Mouse (Mus musculus) small intestine, adult 2 months (tissue): ENCODE measurements at regions not wholly inside any gene's neighbourhood (a gene's known extent, or its start where the extent isn't known, plus 50 kb on each side); places are given as distances from the start of the nearest gene placed in this dataset.
"Not testable (repeated sequence)": the region's sequence is repeated elsewhere in the genome, so short reads cannot be mapped to it uniquely, and the experiment has no call there.

ENCODE experiments used
- H3K27ac ChIP-seq: fragments of 200-500 bp; 2 replicates; pipeline ENCODE4 v1.5.1; 2012; ENCODE audit warnings: low read depth, low read length, control low read depth, inconsistent platforms; ENCODE audit not compliant: insufficient read depth
- H3K27me3 ChIP-seq: fragments of 200-500 bp; 2 replicates; pipeline ENCODE4 v1.6.1; 2012; ENCODE audit warnings: mild to moderate bottlenecking, moderate library complexity, low read length, inconsistent platforms; ENCODE audit not compliant: control insufficient read depth, insufficient read depth
- H3K36me3 ChIP-seq: fragments of 200-500 bp; 2 replicates; pipeline ENCODE4 v1.6.1; 2012; ENCODE audit warnings: mild to moderate bottlenecking, low read length, control low read depth, inconsistent platforms; ENCODE audit not compliant: control insufficient read depth, insufficient read depth
- H3K4me1 ChIP-seq: fragments of 200-500 bp; 2 replicates; pipeline ENCODE4 v1.6.1; 2012; ENCODE audit warnings: low read length, inconsistent platforms, mixed read lengths; ENCODE audit not compliant: control insufficient read depth, insufficient read depth, insufficient read length
- H3K4me3 ChIP-seq: fragments of 200-500 bp; 2 replicates; pipeline ENCODE4 v1.5.1; 2012; ENCODE audit warnings: low read depth, mild to moderate bottlenecking, control low read depth, inconsistent platforms, low read length, moderate library complexity
- CTCF ChIP-seq: fragments of 200-500 bp; IDR thresholded peaks from 2 replicates; pipeline ENCODE4 v1.5.1; 2012; ENCODE audit warnings: low read depth, mild to moderate bottlenecking, control low read depth, inconsistent platforms, low read length, moderate library complexity, mixed read lengths; ENCODE audit not compliant: insufficient replicate concordance, insufficient read length; ENCODE audit errors: extremely low read depth
- POLR2A ChIP-seq: fragments of 200-500 bp; IDR thresholded peaks from 2 replicates; pipeline ENCODE4 v1.6.1; 2012; ENCODE audit warnings: low read depth, mild to moderate bottlenecking, control low read depth, inconsistent platforms, low read length, moderate library complexity
- WGBS: fragments of 180-500 bp; shearing (Covaris S2); methylation state at CpG from one replicate; pipeline ENCODE4 v1.1.7; 2018; 5-methylcytosine and 5-hydroxymethylcytosine counted together

DNA sequence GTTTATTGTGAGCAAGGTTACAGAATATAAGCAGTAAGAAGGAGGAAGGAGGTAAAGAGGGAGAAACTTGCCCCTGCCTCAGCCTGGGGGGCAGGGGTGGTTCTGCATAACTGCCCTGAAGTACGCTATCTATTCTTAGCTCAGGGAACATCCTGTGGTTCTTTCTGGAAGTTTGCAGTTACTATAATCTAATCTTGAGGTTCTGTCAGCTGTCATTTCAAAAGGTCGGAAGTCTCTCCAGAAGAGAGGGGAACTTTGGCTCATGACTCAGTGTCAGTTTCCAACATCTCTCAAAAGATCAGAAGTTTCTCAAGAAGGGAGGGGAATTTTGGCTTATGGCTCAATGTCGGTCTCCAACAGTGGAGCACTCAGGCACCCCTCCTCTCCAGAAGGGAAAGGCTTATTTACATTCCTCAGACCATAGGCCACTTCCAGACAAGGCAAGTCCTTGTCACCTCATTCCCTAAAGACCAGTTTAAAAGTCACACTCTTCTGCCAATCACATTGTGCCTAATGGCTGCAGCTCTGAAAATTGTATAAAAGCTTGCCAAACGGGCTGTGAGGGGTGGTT, 328.9 kb downstream of the Impad1 start:
- Histone ChIP-seq H3K4me1 (no peaks in the 10 kb centered on the region), H3K27me3 (no peaks in the 10 kb centered on the region), H3K36me3 (no peaks in the 10 kb centered on the region), H3K4me3 (no peak overlapping the region), H3K27ac (no peak overlapping the region)
- TF ChIP-seq POLR2A, result no peak
- TF ChIP-seq CTCF, result no peak
- 58% methylated on average over 4 of the region's 4 CpGs for WGBS

DNA sequence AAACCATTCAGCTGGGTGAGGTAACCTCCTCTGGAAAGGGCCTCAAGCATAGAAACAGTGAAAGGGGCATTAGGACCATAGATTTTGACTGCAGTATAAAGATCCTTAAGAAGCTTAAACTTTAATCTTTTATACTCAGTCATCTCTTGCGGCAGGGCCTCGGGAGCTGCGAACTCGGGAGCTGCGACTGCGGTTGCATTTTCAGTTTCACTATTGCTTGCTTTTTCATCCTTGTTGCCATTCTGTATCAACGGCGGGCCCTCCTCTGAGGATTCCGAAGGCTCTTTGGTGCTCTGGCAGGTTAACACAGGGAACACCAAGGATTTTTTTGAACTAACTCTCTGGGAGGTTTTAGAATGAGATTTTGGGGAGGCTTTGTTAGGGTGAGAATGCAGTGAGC, 333.9 kb downstream of the Impad1 start:
- Histone ChIP-seq H3K4me1 (no peaks in the 10 kb centered on the region), H3K4me3 (no peak overlapping the region), H3K36me3 (no peaks in the 10 kb centered on the region), H3K27me3 (no peaks in the 10 kb centered on the region), H3K27ac (no peak overlapping the region)
- WGBS, result 85% methylated on average over 9 of the region's 9 CpGs
- TF ChIP-seq POLR2A, result no peak

DNA sequence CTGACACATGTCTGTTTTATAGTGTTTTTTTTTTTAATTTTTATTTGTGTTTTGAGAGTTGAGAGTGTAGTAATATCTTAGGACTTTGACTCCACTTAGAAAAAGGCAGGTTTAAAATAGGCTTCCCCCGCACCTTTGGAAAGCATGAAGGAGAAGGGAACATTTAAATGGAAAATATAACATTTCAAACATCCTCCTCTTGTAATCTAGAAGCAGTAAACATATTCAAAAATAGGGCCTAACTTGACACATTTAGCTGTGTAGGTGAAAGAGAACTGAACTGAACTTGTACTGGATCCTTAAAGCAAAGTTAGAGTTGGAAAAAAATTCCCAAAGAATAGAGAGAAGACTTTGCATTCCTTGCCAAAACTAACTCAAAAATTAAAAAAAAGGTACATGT, 343.1 kb downstream of the Impad1 start:
- Histone ChIP-seq H3K27me3 (no peaks in the 10 kb centered on the region), H3K27ac (no peak overlapping the region), H3K4me3 (no peak overlapping the region), H3K4me1 (no peaks in the 10 kb centered on the region), H3K36me3 (no peaks in the 10 kb centered on the region)
- 88% methylated on average over 1 of the region's 1 CpGs for WGBS
- TF ChIP-seq CTCF (no peak), POLR2A (no peak)

DNA sequence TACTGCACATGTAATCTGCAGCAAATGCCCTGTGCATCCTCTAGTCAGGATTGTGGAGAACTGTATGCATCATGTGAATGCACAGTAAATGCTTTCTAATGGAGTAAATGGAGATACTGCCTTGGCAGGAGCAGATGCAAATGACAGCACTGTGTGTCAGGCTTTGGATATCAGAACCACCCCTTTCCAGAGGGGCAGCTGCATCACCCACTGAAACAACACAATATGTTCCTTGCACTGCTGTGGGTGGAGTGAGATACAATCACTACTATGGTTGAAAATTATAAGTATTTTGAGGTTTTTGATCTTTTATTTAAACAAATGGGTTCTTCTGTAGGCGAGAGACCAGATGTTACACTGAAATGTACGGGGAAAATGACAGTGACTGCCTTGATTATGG, 350.5 kb downstream of the Impad1 start:
- Histone ChIP-seq H3K27me3 (no peaks in the 10 kb centered on the region), H3K27ac (no peak overlapping the region), H3K36me3 (no peaks in the 10 kb centered on the region), H3K4me3 (no peak overlapping the region), H3K4me1 (no peaks in the 10 kb centered on the region)
- TF ChIP-seq CTCF (no peak), POLR2A (no peak)
- 80% methylated on average over 2 of the region's 2 CpGs for WGBS

DNA sequence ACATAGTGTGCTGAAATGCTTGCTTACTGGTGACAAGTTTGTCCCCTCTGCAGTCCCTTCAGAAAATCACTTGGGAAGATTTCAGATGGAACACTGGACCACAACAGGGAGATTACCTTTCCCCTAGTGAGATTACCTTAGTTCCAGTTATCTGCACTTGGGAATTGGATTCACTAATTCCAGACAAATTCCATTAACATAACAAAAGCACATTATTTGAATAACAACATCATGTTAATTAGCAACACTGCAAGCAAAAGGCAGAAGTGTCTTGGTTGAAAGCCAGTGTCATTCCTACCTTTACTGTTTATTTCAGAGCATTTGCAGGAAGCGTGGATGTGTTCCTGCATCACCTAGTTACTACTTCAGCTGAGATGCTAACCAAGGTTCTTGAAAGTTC, 355.6 kb downstream of the Impad1 start:
- no peaks in the 10 kb centered on the region for H3K4me1 ChIP-seq
- 81% methylated on average over 1 of the region's 1 CpGs for WGBS
- H3K36me3 ChIP-seq, result no peaks in the 10 kb centered on the region
- no peak for TF ChIP-seq CTCF
- no peak for TF ChIP-seq POLR2A
- H3K27me3 ChIP-seq, result no peaks in the 10 kb centered on the region
- no peak overlapping the region for H3K4me3 ChIP-seq
- H3K27ac ChIP-seq, result no peak overlapping the region

DNA sequence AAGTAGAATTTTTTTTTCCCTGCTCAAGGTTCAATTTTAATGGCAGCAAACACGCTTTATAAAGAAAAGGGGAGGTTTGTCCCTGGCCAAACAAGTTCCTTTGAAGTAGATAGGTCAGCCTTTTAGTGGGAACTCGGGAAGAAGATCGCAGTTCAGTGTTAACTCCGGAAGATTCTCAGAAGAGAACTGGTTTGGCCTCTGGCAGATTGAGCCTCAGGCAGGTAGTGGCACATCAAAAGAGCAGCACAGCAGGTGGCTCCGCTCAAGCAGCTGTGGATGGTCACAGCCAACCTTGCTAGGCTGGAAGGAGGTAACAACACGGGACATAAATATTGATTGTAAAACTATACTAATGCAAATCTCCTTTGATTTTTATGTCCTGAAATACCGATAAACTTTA, 347.2 kb upstream of the Sdr16c6 start:
- not testable (repeated sequence) for H3K4me3 ChIP-seq, H3K27ac ChIP-seq, H3K27me3 ChIP-seq, H3K36me3 ChIP-seq, H3K4me1 ChIP-seq
- whole genome bisulfite sequencing, result 30% methylated on average over 7 of the region's 7 CpGs

DNA sequence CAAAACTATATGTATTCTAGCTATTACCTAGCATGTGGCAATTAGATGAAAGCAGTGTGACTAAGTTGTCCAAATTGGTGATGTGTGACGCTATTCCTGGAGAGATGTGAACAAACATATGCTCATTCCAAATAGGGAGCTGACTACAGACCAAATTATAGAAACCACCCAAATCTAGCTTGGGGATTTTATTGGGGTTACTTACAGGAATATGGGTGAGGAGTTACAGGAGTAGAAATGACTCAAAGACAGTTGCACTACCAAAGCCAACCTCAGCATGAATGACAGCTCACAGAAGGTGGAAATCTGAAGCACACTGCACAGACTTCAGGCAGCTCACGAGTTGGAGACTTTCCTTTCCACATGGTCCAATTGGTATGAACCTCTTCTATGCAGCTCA, 326.5 kb upstream of the Sdr16c6 start:
- Histone ChIP-seq H3K4me1 (no peaks in the 10 kb centered on the region), H3K27ac (no peak overlapping the region), H3K36me3 (no peaks in the 10 kb centered on the region), H3K27me3 (no peaks in the 10 kb centered on the region), H3K4me3 (no peak overlapping the region)
- TF ChIP-seq CTCF, result no peak
- TF ChIP-seq POLR2A, result no peak
- WGBS, result 68% methylated on average over 2 of the region's 2 CpGs

DNA sequence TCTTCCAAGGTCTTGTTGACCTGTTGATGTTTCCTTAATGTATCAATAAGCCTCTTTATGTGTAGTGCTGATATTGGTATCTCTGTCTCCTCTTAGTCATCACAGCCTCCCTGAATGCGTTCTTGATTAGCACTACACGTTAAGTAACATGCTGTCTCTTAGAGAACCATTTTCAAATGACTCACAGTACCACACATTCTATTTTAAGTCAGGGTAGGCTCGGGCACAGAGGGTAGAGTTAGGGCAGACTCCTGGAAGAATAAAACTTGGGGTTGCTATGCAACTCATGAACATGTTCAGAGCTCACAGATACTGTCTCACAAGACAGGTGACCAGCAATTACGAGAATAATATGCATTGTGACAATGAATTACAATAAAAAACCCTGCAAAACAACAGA, 320.1 kb upstream of the Sdr16c6 start:
- Histone ChIP-seq H3K4me3 (no peak overlapping the region), H3K36me3 (no peaks in the 10 kb centered on the region), H3K27ac (no peak overlapping the region), H3K27me3 (no peaks in the 10 kb centered on the region), H3K4me1 (no peaks in the 10 kb centered on the region)
- 78% methylated on average over 4 of the region's 4 CpGs for WGBS
- TF ChIP-seq CTCF, result no peak
- TF ChIP-seq POLR2A, result no peak
